Mouse (Mus musculus) adrenal gland, postnatal 25 days (tissue): Measurements from ENCODE around the gene Ldhd. TPM values are rescaled to one million over a fixed set of nuclear protein-coding genes. Genes with fewer than 3 reads are reported as not detected.
"Not testable (repeated sequence)": the region's sequence is repeated elsewhere in the genome, so short reads cannot be mapped to it uniquely, and the experiment has no call there.

Experiments
- DNase-seq: peaks from one replicate; pipeline ENCODE4 v3.0.0; 2021; ENCODE audit warnings: mixed read lengths
- long read RNA-seq: library from polyadenylated mRNA; stranded (forward); transcript quantifications from one replicate; pipeline ENCODE4 v2.0.0, GENCODE M21; 2021
- total RNA-seq: library from RNA; stranded (reverse); gene quantifications from 2 replicates; pipeline ENCODE4 v1.2.3, GENCODE M21; 2021

The Ldhd gene
- 60.3 and 66.8 TPM in 2 replicates for total RNA-seq
- long read RNA-seq, transcript Ldhd-202 (9 exons, 3,402 nt): minor isoform, 9 of 110 reads
- long read RNA-seq, transcript Ldhd-201 (11 exons, 2,273 nt): major isoform, 78 of 110 reads
- long read RNA-seq, partial matches to known transcripts: 14 of 110 reads
- long read RNA-seq, other reads (novel, unspliced or antisense): 9 of 110 reads

DNA sequence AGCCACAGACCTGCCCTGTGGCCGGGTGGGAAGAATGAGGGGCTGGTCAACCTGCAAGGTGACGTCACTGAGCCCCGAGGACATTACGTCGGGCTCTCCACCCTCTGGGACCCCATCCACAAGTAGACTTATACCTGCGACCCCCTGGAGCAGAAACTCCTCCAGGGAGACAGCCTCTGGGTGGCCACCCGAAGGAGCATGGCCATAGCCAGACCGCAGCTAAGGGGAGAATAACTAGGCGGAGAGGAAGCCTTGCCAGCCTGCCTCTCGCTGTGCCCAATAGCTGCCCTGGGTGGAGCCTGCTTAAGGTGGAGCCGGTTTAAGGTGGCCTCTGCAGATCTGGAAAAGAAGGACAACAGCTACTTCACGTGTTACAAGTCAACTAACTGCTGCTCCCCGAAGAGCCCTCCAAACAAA lies at the start of gene Ldhd:
TSS of gene Ldhd (minus strand) at position 270 of the 417 bp plus-strand sequence.
- DNase-seq: peak; percentile 76

GRCm38 (mm10) chr8:111678848-111679247 lies 48.7 kb upstream of the Ldhd start:
- DNase-seq: no peak

- DNase-seq: peak; percentile 23
These were observed 47.9 kb upstream of the Ldhd start for GRCm38 (mm10) chr8:111678111-111678510.

- DNase-seq: no peak
These were observed 46.1 kb upstream of the Ldhd start for GRCm38 (mm10) chr8:111676237-111676636.

DNA sequence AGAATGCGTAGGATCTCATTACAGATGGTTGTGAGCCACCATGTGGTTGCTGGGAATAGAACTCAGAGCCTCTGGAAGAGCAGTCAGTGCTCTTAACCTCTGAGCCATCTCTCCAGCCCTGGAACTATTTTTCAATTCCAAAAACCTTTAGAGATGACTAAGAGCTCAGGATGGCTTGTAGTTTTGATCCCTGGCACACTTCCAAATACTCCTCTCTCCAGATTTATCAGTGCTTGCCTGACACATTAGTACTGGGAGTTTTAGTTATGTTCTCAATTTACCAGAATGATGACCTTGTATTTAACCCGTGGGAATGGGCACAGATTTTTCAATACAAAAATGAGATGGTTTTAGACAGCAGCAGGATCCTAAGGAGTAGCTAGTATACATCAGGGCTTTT lies 36.6 kb upstream of the Ldhd start:
- DNase-seq: no peak

DNA sequence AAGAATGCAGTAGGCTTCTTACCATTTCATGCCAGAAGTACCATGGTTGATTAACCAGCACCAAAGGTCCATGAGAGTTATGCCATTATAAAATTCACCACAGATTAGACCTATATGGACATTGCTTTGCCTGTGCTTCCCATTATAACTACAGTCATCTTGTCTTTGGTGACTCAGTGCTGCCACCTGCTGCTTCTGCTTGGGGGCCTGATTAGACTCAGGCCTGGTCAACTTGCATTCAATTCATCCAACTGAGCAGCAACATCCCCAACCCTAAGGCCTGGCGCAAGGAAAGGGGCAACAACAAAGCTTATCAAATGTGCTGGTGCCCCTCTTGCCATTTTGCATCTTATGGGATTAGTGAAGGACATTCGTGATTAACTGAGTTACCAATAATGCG lies 32.3 kb upstream of the Ldhd start:
- peak; percentile 80 for DNase-seq

DNA sequence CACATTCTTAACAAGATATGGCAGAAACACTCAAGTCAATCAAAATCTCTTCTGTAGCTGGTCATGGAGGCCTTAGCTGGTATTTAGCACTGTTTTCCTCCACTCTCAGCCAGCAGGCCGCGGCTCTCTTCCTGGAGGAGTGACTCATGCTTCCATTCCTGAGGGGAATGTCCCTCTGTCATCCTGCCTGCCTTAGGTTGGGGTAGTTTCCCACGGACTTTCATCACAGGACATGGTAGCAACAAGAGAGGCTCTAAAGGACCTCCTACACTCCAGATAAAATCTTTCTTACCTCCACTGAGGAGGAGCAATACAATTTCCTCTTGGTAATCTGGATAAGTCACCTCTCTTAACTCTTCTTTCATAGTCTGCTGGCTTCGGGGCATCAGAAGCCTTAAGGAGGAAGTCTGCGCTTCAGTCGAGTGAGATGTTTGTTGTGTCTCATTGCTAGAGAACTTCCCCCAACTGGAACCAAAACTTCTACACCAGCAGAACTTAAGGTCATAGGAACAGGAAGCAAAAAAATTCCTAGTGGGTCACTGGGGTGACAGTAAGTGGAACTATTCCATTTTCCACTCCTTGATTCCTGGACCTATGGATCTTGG lies 28.7 kb upstream of the Ldhd start:
- DNase-seq: peak; percentile 10

DNA sequence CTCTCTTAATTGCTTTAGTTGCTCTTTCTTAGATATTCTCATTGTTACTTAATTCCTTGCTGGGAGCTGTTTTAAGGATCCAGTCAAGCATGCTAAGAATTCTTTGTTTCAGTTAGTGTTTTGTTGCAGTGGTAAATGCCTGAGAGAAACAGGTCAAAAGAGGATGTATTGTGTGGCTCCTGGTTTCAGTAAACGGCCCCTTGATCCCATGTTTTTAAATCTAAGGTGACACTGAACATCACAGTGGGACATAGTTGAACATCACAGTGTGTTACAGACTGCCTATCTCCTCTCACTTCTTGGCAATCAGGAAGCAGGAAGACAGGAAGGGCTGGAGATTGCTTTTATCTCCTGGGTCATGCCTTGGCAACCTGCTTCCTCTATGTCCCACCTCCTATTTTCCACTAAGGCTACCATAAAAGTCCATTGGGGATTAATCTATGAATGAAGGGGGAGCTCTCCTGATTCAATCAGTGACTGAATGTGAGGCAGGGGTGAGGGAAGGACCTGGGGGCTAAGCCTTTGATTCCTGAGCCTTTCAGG lies 27.2 kb upstream of the Ldhd start:
- no peak for DNase-seq

DNA sequence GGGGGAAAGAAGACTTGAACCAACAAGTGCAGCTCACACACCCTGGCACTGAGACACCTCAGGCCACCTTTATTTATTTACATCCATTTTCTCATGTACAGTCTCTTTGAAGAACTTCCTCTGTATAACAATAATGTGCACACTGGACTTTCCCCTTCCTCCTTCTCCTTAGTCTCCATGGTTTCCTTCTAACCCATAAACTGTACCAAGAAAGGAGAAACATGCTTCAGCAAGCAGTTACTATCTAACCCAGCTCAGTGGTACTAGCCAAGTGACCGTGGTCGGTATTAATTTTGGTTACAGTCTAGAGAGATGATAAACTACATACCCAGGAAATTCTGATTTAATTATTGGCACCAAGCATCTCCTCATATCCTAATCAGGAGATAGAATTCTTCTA lies 23.4 kb upstream of the Ldhd start:
- no peak for DNase-seq

DNA sequence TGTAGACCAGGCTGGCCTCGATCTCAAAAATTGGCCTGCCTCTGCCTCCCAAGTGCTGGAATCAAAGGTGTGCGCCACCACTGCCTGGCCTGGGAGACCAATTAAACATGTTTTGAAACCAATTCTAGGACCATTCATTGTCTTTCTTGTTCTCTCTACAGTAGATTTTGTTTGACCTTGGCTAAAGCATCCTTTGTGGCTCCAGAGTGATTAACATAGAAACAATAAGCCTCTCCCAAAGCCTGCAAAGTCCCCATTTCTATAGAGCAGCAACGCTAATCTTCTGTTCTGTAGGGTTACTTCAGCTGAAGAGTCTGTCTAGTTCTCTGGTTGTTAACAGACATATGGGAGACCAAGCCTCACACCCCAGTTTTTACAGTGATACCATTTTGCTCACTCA lies 20.5 kb upstream of the Ldhd start:
- no peak for DNase-seq

- no peak for DNase-seq
These were observed 18.7 kb upstream of the Ldhd start for GRCm38 (mm10) chr8:111648834-111649233.

- DNase-seq: no peak
These were observed 15.5 kb upstream of the Ldhd start for GRCm38 (mm10) chr8:111645715-111646114.

- not testable (repeated sequence) for DNase-seq
These were observed 14.3 kb upstream of the Ldhd start for GRCm38 (mm10) chr8:111644286-111645051.

DNA sequence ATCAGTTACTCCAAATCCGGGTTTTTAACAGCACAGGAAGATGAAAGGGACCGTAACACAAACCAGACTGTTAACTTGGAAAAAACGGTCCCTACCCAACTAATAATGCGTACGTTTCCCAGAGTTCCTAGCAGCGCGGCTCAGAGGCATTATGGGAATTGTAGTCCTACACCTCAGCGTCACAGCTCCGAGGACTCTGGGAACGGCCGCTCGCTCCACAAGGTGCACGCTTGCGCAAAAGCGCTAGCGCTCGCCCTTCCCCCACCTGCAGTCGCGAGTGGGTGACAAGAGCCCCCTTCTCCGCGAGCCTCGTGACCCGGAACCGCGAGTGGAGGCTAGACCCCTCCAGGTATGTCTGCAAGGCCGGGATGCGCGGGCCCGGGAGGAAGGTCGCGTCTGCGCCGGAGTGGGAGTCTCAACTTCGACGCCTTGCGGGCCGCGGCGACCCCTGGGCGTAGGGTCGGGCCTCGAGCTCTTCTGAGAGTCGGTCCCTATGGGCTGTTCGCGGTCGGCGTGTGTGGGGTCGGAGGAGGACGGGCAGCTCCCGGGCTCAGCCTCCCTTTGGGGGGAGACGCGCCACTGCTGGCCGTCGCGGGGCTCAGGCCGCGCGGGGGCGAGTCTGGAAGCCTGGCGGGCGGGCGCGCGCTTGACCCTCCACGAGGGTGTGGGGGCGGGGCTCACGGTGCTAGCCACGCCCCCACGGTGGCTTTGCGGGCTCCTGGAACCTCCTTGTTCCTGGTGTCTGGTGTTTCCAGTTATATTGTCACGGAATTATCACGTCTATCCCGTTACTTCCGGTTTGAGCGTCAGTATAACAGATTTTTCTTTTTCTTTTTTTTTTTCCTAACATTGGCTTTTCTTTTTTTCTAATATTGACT lies 13.3 kb upstream of the Ldhd start, which contains the start of gene Zfp1:
TSS of gene Zfp1 (plus strand) at position 138 of the 878 bp plus-strand sequence.
- DNase-seq: peak; percentile 93

DNA sequence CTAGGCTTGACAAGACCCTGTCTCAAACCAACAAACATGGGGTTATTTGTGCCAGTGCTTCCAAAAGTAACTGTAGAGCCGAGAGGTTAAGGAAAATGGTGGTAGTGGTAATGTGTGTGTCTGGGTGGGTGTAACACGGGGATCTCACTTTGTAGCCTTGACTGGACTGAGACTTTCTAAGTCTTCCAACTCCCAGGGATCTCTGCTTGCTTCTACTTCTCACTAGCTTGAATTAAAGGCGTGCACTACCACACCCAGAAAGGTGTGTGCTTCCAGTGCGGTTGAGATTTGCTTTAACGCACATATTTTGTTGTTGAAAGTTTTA lies 12.7 kb upstream of the Ldhd start:
- no peak for DNase-seq

DNA sequence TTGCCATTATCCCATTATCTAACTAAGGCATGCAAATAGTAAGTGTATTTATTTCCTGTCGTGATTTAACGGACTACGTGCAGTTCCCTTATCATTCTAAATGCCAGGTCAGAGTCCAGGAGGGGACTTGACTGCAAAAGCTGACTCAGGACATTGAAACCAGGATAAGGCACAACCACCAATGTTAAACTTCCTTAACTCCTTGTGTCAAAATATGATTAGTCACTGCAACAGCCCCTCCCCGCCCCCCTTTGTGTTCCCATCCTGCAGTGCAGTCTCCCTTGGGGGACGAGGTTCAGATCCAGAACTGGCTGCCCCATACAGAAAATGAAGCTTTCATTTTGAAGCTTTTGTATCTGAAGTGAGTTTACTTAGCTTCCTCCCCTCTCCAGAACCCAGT lies 12.3 kb upstream of the Ldhd start:
- DNase-seq: no peak

- DNase-seq: no peak
These were observed 10.9 kb upstream of the Ldhd start for GRCm38 (mm10) chr8:111641064-111641463.

DNA sequence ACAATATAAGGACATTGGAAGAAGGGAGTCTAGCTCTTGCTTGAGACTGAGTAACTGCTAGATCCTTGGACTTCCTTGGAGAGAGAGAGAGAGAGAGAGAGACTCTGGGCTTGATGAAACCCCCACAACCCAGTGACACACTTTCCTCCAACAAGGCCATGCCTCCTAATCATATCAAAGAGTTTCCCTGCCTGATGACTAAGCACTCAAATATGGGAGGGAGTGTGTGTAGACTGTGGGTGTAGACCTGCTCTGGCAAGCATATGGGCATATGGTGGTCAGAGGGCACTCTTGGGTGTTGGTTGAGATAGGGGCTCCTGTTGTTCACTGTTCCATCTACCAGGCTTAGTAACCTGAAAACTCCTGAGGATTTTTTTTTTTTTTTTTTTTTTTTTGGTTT lies 7.9 kb upstream of the Ldhd start:
- DNase-seq: no peak

DNA sequence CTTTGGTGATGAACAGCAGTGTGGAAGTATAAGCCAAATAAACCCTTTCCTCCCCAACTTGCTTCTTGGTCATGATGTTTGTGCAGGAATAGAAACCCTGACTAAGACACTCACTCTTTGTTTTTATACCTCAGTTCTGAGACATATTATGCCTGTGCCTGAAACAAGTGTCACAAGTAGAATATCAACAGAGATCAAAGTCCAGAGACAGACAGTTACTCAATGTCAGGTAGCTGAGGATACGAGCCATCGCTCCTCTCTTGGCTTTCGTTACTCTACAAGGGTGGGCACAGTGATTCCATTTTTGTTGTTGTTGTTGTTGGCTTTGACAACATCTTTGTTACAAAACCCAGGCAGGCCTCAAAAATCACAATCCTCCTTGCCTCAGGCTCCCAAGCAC lies 2.8 kb upstream of the Ldhd start:
- DNase-seq: no peak

- no peak for DNase-seq
These were observed 1.4 kb upstream of the Ldhd start for GRCm38 (mm10) chr8:111631589-111631988.

DNA sequence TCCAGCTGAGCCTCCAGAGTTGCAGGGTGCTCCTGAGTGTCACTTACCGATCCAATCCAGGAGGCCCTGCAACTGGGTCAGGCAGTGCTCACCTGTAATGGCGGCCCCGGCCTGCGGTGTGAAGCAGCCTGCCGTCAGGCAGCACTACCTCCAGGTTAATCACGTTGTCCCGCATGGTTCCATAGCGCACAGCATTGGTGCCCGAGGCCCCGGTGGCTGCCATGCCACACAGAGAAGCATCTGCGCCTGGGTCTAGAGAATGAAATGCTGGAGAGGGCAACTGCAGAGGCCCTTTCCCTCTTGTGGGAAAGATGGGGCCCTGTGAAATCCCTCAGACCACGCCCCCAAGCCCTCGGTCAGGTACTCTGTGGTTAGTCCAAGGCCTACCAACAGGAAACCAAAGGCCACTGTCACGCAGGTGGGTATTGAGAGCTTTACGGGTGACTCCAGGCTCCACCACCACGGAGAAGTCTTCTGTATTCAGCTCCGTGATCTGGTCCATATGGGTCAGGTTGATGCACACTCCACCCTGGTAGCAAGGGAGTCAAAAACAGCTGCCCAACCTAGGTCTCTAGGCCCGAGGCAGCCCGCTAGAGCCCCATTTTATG lies 1.2 kb downstream of the Ldhd start:
- DNase-seq: no peak

- DNase-seq: no peak
These were observed 1.8 kb downstream of the Ldhd start for GRCm38 (mm10) chr8:111628401-111628800.
